Mouse (Mus musculus) right cerebral cortex, postnatal 25 days (tissue): ENCODE measurements around the gene Itprid2.
"Not testable (repeated sequence)": the region's sequence is repeated elsewhere in the genome, so short reads cannot be mapped to it uniquely, and the experiment has no call there.

Experiments used
- DNase-seq: peaks from one replicate; pipeline ENCODE4 v3.0.0; 2022

Itprid2 gene

DNA sequence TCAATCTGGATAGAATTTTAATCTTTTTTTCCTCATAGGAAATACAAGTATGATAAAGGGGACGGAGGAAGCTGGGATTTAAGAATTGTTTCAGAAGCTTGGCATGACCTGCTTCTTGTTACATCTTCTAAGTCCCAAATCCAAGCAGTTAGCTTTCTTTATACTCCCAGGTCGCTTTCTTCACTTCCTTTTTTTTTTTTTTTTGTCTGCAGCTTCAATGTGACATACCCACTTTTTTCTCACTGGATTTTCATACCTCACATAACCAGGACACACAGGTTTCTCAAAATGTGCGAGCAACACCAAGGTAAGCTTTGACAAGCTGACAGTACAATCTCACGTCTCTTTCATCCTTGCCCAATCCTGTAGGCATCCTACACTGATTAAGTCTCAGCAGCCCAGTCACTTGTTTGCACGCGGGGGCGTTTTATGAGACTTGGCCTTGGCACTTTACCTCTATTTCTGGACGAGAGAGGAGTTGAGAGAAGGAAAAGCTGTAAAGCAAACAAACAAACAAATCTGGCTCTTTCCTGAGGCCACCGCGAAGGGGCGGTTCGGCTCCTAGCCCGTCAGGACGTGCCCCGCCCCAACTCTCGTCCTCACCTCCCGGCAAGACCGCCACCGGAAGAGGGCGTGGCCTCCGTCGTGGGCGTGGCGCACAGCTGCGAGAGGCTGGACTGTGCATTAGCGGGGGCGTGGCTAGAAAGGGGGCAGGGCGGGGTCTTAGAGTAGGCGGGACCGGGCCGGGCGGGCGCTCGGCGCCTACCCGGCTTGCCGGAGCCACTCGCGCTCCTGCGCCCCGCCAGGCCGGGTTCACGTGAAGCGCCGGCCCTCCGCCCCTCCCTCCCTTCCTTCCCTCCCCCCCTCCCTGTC lies at the start of gene Itprid2:
Gene Itprid2, plus strand, starts transcription at position 825 of the 873 bp plus-strand sequence.
- peak; percentile 93 for DNase-seq

DNA sequence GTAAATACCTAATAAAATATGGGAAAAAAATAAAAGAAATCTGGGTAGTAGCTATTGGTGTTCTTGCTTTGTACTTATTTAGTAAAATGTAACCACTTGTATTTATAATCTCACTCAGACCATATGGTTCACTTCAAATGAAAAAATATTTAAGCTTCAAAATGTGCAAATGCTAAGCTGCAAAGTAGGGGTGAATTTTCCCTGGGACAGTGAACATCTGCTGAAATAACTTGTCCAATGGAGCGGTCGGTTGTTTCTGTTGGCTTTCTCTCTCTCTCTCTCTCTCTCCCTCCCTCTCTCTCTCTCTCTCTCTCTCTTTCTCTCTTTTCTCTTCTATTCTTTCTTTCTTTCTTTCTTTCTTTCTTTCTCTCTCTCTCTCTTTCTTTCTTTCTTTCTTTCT lies 39.0 kb upstream of the Itprid2 start:
- no peak for DNase-seq

DNA sequence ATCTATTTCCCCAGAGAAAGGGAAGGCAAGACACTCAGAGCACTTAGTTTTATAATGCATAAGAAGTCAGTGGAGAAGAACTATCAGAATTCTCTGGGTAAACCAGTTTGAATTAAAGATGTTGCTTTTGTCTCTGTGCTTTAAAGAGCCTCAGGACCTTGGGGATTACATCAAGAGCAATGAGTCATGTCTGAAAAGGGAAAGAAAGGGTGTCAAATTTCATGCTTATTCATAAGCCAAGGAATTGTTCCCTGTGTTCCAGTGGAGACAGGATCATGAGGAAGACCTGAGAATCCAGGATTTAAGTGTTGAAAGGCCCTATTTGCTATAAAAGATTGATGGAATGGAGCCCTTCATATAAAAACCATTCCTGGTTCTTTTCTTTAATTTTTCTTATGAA lies 38.1 kb upstream of the Itprid2 start:
- no peak for DNase-seq

DNA sequence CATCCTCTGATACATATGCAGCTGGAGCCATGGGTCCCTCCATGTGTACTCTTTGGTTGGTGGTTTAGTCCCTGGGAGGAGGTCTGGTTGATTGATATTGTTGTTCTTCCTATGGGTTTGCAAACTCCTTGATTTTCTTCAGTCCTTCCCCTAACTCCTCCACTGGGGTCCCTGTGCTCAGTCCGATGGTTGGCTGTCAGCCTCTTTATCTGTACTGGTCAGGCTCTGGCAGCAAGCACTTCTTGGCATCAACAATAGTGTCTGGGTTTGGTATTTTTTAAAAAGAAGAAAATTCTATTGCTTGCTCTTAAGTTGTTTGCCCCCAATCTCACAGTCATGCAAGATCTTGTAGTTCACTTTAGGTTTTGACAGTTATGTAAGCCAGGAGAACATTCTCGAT lies 34.0 kb upstream of the Itprid2 start:
- DNase-seq, result not testable (repeated sequence)

DNA sequence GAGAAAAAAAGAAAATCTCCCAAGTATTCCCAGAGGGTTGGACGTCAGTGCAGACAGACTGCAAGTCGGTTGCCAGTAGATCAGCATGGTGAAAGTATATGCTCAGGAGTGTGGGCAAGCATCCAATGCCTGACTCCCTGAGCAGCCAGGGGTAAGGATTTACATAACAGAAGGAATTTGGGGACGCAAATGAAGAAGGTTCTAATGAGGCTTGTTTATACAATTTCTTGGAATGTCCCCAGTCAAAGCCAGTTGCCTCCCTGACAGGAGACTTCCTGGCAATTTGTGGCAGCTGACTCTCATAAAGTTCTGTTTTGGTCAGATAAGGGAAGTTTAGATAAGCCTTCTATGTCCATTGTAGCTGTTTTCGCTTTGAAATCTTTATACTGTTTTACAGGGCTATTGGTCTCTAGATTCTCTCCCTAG lies 33.4 kb upstream of the Itprid2 start:
- DNase-seq, result no peak

DNA sequence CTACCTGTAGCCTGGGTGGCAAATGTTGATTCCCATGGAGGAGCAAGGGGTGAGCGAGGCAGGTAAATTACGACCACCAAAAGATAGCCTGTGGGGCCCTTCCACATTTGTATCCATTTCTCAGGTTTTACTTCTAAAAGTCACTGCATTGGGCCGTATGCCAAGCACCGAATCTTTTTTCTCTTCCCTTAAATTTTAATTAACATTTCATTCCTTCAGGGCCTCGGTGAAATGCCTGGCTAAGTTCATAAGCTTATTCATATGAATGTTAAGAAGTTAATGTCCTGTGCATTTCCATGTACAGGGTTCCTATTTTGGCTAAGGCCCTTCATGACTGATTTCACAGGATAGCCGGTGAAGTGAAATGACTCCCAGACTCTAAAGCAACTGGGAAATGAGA lies 32.8 kb upstream of the Itprid2 start:
- no peak for DNase-seq

DNA sequence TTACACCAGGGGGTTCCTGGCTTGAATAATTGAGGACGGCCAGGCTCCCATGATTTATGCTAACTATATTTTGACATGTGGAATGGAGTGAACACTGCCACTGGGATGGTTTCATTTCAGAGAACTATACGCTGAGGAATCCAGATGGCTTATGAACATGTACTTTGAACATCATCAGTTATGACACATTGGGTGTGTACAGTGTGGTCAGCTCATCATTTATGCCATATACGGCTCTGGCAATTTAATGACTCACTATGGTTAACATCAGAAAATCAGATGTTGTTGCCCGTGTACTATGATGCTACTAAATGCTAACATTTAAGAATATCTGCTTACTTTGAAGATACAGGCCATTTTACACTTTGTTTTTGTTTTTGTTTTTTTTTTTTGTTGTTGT lies 31.8 kb upstream of the Itprid2 start:
- DNase-seq, result no peak

DNA sequence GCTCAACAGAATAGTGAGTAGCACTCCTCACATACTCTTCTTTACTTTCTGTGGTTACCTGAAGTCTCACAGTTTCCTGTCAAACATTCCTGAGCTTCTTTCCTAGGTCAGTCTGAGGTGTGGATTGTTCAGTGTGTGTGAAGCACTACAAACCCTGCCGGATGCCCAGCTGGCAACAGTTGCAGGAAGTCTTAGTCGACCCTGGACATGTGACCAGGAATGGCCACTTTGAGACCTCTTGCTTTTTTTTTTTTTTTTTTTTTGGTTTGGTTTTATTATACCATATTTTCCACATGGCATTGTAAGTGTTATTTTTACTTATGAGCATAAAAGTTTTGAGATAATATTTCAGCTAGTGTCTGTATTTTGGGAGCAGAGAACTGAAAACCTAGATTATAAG lies 29.1 kb upstream of the Itprid2 start:
- DNase-seq, result no peak

DNA sequence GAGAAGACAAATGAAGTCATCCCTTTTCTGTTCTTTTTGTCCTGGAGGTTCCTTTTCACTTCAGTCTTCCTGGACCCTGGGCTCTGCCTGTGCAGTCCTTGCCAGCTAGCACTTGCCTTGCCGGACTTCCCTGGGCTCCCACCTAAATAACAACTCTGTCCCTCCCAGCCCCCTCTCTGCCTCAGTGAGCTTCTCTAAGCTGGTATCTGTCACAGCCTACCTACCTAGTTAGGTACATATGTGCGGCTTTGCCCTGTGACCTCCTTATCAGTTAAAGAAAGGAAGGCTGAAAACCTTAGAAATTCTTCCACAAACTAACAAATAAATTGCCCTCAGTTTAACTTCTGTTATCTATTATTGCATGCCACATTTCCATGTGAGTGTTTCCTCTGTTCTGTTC lies 28.0 kb upstream of the Itprid2 start:
- DNase-seq, result no peak

DNA sequence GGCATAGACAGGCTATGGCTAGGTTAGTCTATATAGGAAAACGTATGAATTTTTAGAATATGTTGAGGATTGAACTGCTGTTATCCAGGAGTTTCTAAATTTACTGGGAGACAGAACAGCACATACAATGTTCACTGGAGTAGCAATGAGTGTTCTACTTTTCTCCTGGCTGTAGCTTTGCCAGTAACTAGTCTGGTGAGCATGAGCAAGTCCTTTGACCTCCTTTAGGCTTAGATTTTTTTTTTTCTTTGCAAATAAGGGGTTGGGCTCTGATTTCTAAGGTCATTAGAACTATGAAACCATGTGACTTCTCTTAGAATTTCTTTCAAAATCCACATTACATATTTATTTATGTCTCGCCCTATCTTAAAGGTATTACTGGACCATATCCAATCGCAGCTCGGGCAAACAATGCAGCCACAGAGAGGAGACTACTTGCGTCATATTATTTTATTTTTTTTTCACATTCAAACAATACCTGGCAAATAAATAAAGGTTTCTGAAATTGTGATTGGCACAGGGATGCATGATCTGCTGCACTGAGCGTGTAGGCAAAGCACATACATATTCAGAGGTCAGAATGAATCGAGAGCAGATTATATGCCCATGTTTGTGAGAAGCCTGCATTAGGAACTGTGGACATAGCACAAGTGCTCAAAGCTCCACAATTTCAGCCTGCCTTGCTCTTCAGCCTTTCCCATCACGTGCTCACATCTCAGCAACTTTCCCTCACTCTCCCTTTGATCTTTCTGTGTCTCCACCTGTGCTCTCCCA lies 26.7 kb upstream of the Itprid2 start:
- no peak for DNase-seq

DNA sequence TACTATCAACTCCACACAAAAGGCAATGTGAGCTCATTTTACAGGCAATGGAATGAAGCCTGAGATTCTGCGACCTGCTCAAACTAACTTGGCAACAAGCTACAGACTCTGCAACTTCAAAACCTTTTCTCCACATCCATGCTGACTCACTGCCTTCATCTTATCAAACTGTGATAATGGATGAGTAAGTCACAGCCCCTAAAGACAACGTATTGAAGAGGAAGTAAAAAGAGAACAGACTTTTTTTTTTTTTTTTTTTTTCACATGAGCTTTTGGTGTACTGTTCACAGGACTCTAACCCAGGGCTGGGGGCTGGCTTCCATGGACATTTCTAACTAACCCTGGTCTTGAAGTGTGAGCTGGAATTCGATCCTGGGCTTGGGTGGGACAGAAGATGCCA lies 24.3 kb upstream of the Itprid2 start:
- DNase-seq, result no peak

DNA sequence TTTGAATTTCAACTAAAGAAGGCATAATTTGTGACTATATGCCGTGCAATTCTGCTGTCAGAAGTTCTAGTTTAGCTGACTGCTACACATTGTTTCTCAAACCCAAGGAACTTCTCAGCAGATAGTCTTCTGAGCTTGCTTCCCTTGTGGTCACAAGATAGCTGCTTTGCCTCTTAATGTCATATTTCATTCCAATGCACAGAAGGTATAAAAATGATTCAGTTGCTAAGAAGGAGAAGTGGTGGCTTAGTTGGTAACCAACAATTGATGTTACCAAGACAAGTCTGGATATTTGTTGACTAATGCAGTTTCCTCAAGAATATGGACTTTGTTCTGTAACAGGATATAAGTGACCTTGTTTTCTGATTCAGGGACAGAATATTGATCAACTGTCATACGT lies 17.0 kb upstream of the Itprid2 start:
- DNase-seq, result no peak

DNA sequence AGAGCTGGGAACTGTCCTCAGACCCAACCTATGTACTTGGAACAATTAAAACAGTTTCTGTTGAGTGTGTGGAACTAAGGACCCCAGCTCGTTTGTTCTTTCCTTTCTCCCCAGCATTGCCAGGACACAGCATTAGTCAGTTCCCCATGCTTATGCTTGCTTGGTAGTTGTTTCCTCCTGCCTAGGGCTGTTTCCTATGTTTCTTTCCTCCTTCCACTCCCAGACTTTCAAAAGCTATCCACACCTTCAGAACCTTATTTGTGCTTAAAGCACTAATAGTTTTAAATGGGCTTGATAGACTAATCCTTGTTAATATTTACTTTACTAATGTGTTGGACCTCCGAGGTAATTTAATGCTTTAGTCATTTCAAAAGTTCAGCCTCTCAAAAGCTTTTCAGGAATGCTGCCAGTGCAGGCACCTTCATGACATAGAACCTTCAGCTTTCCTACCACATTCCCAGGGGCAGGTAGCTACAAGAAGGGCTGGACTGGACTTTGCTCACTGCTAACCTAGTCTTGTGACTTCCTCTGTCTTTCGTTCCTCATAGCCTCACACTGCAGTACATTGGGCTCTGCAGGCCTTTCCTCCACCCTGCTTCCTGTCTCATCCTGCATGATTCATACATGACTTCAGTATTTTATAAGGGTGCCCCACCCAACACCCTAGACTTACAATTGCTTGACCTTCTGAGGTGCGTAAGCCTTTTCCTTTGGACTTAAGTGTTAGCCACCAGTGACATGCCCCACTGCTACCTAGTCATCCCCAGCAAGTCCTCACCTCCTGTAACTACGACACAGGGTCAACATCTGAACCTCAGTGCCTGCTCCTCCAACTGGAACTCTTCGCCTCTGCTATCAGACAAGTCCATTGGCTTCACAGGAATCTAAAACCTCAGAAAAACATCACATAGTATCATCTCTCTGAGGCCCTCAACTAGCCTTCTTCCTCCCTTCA lies 16.3 kb upstream of the Itprid2 start:
- DNase-seq, result no peak

DNA sequence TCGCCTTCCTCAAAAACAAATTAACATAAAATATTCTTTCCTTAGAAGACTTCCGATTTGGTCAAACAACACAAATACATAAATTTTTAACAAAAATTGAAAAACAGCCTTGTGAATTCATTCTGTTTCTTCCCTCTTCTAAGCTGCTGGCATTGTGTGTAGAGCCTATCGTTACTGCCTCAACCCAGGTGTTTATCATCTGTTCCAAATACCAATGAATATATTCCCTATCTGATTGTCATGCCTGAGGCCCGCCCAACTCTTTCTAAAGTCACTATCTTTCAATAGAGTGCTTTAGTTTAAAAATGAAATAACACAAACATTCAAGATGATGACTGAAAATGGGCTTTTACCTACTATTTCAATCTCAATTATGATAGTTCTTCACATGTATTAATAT lies 11.9 kb upstream of the Itprid2 start:
- no peak for DNase-seq

DNA sequence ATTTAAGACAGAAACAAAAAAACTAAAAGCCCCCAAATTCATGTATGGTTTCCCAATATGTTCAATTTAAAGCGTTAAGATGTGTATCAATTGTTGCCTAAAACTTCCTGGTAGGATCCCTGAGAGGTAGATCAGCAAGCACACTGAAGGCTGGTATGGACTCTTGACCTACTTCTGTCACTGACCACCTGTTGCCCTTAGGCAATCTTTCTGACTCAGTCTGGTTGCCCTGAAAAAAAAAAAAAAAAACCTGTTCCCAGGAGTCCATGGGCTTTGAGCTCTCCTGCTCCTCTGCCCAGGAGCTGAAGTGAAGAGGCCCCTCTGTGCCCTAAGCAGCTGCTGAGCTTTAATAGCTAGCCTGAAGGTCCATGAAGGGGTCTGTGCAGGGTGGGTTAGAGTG lies 7.5 kb upstream of the Itprid2 start:
- no peak for DNase-seq

DNA sequence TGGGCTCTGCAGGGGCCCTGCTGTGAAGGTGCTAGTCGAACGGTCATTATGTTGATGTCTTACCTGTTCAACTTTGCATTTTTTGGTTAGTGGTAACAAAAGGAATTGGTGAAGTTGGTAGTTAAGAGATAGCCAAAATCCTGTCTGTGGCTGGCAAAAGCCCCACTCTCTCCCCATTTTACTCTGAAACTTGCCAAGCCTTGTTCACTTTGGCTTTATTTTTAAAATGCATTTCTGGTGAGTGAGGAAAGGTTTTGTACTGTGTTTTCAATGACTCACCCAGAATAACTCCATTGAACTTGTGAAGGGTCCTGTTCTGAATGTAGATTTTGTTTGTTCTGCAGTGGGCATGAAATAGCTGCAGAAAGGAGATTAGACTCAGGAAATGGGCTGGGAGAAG lies 4.9 kb upstream of the Itprid2 start:
- DNase-seq, result no peak

DNA sequence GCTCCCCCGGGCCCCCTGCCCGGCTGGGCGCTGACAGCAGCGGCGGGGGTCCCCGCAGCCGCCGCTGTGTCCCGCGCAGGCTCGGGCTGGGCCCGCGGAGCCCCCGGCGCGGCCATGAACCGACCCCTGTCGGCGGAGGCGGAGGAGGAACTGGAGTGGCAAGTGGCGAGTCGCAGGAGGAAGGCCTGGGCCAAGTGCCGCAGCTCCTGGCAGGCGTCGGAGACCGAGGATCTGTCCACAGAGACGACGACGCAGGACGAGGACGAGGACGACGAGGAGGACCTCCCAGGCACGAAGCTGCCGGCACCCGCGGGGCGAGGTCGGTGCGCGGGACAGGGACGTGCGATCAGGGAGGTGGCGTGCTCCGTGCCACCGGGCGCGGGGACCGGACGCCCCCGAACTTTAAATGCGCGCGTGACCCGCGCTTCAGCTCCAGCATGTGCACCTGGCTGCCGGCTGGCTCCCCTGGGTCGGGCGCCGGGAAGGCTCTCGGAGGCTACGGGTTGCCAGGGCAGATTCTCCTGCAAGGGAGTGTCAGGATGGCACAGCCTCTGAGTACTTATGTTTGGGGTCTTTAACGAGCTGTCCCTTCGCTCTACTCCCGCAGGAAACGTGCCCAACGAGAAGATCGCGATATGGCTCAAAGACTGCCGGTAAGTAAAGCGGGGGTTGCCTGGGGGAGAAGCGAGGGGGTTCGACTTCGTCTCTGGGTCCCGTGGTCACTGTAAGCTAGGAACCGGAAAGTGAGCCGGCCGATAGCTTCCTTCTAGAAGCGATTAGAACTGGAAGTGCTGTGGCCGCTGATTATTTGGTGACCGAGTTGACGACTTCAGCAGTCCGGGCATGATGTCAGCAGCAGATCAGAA lies 507 bp downstream of the Itprid2 start:
- peak; percentile 72 for DNase-seq

DNA sequence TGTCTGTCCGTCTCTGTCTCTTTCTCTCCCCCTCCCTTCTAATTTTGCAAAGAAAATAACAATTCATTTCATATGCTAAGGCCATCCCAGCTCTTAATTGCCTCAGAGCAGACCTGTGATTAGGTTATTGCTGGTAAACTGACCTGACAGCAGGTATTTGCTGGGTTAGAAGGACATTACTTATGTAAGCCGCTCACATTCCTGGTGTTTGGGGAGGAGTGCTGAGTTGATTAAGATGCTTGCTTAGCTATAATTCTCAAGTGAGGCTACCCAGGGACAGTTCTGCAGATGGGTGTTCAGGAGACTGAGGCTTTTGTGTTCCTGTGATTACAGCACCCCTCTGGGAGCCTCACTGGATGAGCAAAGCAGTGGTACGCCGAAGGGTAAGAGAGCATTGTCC lies 3.8 kb downstream of the Itprid2 start:
- no peak for DNase-seq

DNA sequence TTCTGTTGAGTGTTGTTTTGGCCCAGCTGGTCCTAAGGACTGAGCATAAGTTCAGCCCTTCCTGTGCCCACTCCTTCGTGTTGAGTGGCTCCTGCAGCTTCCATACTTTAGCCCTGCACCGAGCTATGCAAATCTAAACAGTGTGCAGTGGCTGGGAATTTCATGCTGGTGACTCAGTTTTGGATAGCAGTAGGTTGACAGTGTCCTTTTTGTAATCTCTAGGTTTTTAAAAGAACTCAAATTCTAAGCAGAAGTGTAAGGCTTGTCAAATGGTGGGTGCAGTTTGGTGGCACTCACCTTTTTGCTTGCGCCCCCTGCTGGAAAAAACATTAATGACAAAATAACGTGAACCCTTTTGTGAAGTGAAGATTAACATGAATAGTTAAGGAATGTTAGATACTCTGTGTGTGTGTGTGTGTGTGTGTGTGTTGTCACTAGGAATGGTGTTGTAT lies 11.1 kb downstream of the Itprid2 start:
- no peak for DNase-seq

DNA sequence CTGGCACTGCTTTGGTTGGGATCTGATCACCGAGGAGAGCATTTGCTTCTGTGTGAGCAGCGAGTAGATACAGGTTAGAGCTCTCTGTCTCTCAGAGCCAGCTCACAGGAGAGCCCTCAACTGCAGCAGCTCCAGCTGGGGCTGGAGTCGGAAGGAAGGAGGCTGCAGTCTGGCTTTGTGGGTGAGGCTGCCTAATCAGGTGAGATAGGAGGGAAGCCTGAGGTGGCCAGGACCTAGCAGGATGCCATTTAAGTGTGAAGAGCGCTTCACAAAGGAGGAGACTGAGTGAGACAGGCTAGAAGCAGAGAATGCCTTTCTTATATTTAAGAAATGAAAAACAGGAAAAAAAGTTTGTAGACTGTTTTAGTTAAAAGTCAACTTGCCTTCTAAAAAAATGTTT lies 11.9 kb downstream of the Itprid2 start:
- no peak for DNase-seq

DNA sequence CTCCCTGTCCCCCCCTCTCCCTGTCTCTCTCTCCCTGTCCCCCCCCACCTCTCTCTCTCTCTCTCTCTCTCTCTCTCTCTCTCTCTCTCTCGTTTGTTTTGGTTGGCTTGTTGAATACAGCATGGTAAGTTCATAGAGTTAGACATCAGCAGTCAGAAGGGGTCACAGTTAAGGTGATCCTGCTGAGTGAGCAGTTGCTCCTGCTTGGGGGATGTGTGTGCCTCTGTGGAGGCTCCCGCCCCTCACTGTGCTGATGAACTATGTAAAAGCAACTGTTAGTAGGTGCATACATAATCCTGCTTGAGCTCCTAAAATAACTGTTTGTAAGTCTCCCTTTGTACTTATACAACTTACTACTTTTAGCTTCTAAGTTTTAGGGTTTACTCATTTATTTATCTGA lies 12.6 kb downstream of the Itprid2 start:
- no peak for DNase-seq

DNA sequence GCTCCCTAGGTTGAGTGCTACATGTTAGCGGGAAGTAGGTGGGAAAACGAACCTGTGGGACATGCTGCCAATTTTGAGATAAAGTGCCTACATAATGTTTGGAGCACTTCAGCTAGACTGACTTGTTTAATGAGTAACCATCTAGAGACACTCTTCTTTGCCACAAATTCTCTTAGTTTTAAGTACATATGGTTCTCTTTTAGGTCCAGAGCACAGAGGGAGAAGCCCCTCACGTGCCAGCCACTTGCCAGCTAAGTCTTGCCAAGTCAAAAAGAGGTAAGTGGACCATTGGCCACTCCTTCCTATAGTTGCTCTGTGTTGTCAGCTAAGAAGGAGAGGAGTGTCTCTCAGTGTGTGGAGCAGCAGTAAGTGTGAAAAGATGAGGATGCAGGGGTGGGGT lies 16.0 kb downstream of the Itprid2 start:
- no peak for DNase-seq
